Mouse (Mus musculus) CH12.LX (cell line): Measurements from ENCODE around the gene Btf3. TPM values are rescaled to one million over a fixed set of nuclear protein-coding genes. Genes with fewer than 3 reads are reported as not detected.
A peak's percentile ranks its signal among the peaks of the same experiment; 100 is the strongest.

Experiments
- DNase-seq: peaks from one replicate; pipeline ENCODE4 v3.0.0-alpha.2; 2013; ENCODE audit errors: extremely low read depth
- H3K27ac ChIP-seq: 2 replicates; pipeline ENCODE4 v1.5.1; 2012; ENCODE audit warnings: low read depth, mild to moderate bottlenecking, control low read depth, moderate library complexity; ENCODE audit not compliant: insufficient read depth
- H3K27me3 ChIP-seq: replicated peaks from 2 replicates; pipeline ENCODE3; 2012; ENCODE audit warnings: inconsistent platforms
- H3K36me3 ChIP-seq, 2 experiments: replicated peaks in 1 of 2; 2 replicates each; pipeline versions ENCODE3 to v1.6.1; 2012; ENCODE audit warnings: inconsistent platforms in 1 of 2, low read length in 1 of 2, mild to moderate bottlenecking in 1 of 2, mixed read lengths in 1 of 2, moderate library complexity in 1 of 2; ENCODE audit not compliant: control insufficient read depth in 1 of 2, insufficient read depth in 1 of 2
- H3K4me1 ChIP-seq, 2 experiments: 2 replicates each; pipeline ENCODE4 v1.6.1; 2012; ENCODE audit warnings: inconsistent platforms in 1 of 2, moderate library complexity in 1 of 2; ENCODE audit not compliant: insufficient read depth in 2 of 2, control insufficient read depth in 1 of 2
- H3K4me2 ChIP-seq: 2 replicates; pipeline ENCODE4 v1.6.1; 2012; ENCODE audit warnings: low read depth, mild to moderate bottlenecking, control low read depth; ENCODE audit not compliant: poor library complexity, insufficient read depth, severe bottlenecking
- H3K4me3 ChIP-seq, 3 experiments: fragments of 150-350 bp in 1 of 3; sonication (generic) in 1 of 3; replicated peaks in 1 of 3; 2 replicates each; pipeline versions ENCODE3 to v1.5.1; 2011 to 2012; ENCODE audit warnings: low read depth in 2 of 3, low read length in 2 of 3, mild to moderate bottlenecking in 2 of 3, moderate library complexity in 2 of 3, control low read depth in 1 of 3, improper control_type of control experiment in 1 of 3, inconsistent platforms in 1 of 3, mixed read lengths in 1 of 3; ENCODE audit not compliant: poor library complexity in 1 of 3
- H3K79me2 ChIP-seq: replicated peaks from 2 replicates; pipeline ENCODE4 v1.6.1; 2012; ENCODE audit warnings: mild to moderate bottlenecking, moderate library complexity; ENCODE audit not compliant: control insufficient read depth, poor library complexity, insufficient read depth, severe bottlenecking; ENCODE audit errors: extremely low read depth
- H3K9ac ChIP-seq: 2 replicates; pipeline ENCODE4 v1.6.1; 2012; ENCODE audit warnings: low read depth, mild to moderate bottlenecking, control low read depth, moderate library complexity; ENCODE audit not compliant: insufficient read depth
- H3K9me3 ChIP-seq: replicated peaks from 2 replicates; pipeline ENCODE3; 2012; ENCODE audit warnings: low read length, inconsistent platforms, mixed read lengths
- BHLHE40 ChIP-seq: IDR thresholded peaks from 2 replicates; pipeline ENCODE4 v1.6.1; 2011; ENCODE audit warnings: mild to moderate bottlenecking, low read depth, low read length, improper control_type of control experiment
- CHD2 ChIP-seq: IDR thresholded peaks from 2 replicates; pipeline ENCODE4 v1.6.1; 2011; ENCODE audit warnings: low read length, improper control_type of control experiment
- CTCF ChIP-seq, 2 experiments: IDR thresholded peaks in 1 of 2; conservative IDR thresholded peaks in 1 of 2; 2 replicates each; pipeline ENCODE4 v1.5.1; 2011 to 2012; ENCODE audit warnings: low read depth in 2 of 2, low read length in 2 of 2, improper control_type of control experiment in 1 of 2, inconsistent platforms in 1 of 2, mild to moderate bottlenecking in 1 of 2, moderate library complexity in 1 of 2
- E2F4 ChIP-seq: IDR thresholded peaks from 2 replicates; pipeline ENCODE4 v1.6.1; 2011; ENCODE audit warnings: low read depth, low read length, improper control_type of control experiment; ENCODE audit not compliant: insufficient replicate concordance
- ELF1 ChIP-seq: IDR thresholded peaks from 2 replicates; pipeline ENCODE4 v1.6.1; 2014; ENCODE audit warnings: low read depth, mild to moderate bottlenecking, inconsistent platforms, low read length, improper control_type of control experiment
- ETS1 ChIP-seq: conservative IDR thresholded peaks from 2 replicates; pipeline ENCODE4 v1.6.1; 2012; ENCODE audit warnings: low read depth, mild to moderate bottlenecking, inconsistent platforms, low read length, improper control_type of control experiment, moderate library complexity
- GABPA ChIP-seq: IDR thresholded peaks from 2 replicates; pipeline ENCODE4 v1.6.1; 2012; ENCODE audit warnings: low read depth, low read length, improper control_type of control experiment, inconsistent platforms; ENCODE audit not compliant: insufficient replicate concordance
- HCFC1 ChIP-seq: IDR thresholded peaks from 2 replicates; pipeline ENCODE4 v1.6.1; 2012; ENCODE audit warnings: low read depth, mild to moderate bottlenecking, inconsistent platforms, low read length, improper control_type of control experiment
- JUN ChIP-seq: IDR thresholded peaks from 2 replicates; pipeline ENCODE4 v1.6.1; 2011; ENCODE audit warnings: low read depth, mild to moderate bottlenecking, low read length, improper control_type of control experiment, moderate library complexity; ENCODE audit not compliant: insufficient read depth
- KAT2A ChIP-seq: IDR thresholded peaks from 2 replicates; pipeline ENCODE4 v1.6.1; 2012; ENCODE audit warnings: low read length, improper control_type of control experiment, inconsistent platforms; ENCODE audit not compliant: insufficient replicate concordance
- MAFK ChIP-seq: IDR thresholded peaks from 2 replicates; pipeline ENCODE4 v1.6.1; 2011; ENCODE audit warnings: low read length, improper control_type of control experiment; ENCODE audit not compliant: insufficient replicate concordance
- MAX ChIP-seq: IDR thresholded peaks from 2 replicates; pipeline ENCODE4 v1.6.1; 2011; ENCODE audit warnings: low read length, improper control_type of control experiment
- MAZ ChIP-seq: IDR thresholded peaks from 2 replicates; pipeline ENCODE4 v1.6.1; 2012; ENCODE audit warnings: low read depth, mild to moderate bottlenecking, inconsistent platforms, low read length, improper control_type of control experiment, moderate library complexity
- MXI1 ChIP-seq: IDR thresholded peaks from 2 replicates; pipeline ENCODE4 v1.6.1; 2011; ENCODE audit warnings: mild to moderate bottlenecking, low read depth, low read length, improper control_type of control experiment
- MYC ChIP-seq: IDR thresholded peaks from 2 replicates; pipeline ENCODE4 v1.6.1; 2011; ENCODE audit warnings: low read depth, mild to moderate bottlenecking, improper control_type of control experiment, low read length
- NELFE ChIP-seq: IDR thresholded peaks from 2 replicates; pipeline ENCODE4 v1.6.1; 2011; ENCODE audit warnings: low read depth, low read length, improper control_type of control experiment
- NRF1 ChIP-seq: IDR thresholded peaks from 2 replicates; pipeline ENCODE4 v1.6.1; 2014; ENCODE audit warnings: low read depth, mild to moderate bottlenecking, inconsistent platforms, low read length, improper control_type of control experiment, moderate library complexity
- PAX5 ChIP-seq: IDR thresholded peaks from 2 replicates; pipeline ENCODE4 v1.6.1; 2012; ENCODE audit warnings: low read length, inconsistent platforms, mixed read lengths
- POLR2A ChIP-seq: IDR thresholded peaks from 2 replicates; pipeline ENCODE4 v1.6.1; 2011; ENCODE audit warnings: low read depth, mild to moderate bottlenecking, improper control_type of control experiment, low read length
- POLR2AphosphoS2 ChIP-seq: IDR thresholded peaks from 2 replicates; pipeline ENCODE4 v1.6.1; 2011; ENCODE audit warnings: low read depth, low read length, improper control_type of control experiment
- RCOR1 ChIP-seq: conservative IDR thresholded peaks from 2 replicates; pipeline ENCODE4 v1.6.1; 2012; ENCODE audit warnings: low read depth, mild to moderate bottlenecking, inconsistent platforms, low read length, improper control_type of control experiment
- SIN3A ChIP-seq: IDR thresholded peaks from 2 replicates; pipeline ENCODE4 v1.6.1; 2012; ENCODE audit warnings: low read length, improper control_type of control experiment, inconsistent platforms
- SMC3 ChIP-seq: IDR thresholded peaks from 2 replicates; pipeline ENCODE4 v1.6.1; 2011; ENCODE audit warnings: low read depth, low read length, improper control_type of control experiment
- TBP ChIP-seq: conservative IDR thresholded peaks from 2 replicates; pipeline ENCODE4 v1.6.1; 2011; ENCODE audit warnings: low read depth, low read length, improper control_type of control experiment
- TCF12 ChIP-seq: IDR thresholded peaks from 2 replicates; pipeline ENCODE4 v1.6.1; 2014; ENCODE audit warnings: low read depth, mild to moderate bottlenecking, inconsistent platforms, low read length, improper control_type of control experiment
- UBTF ChIP-seq: IDR thresholded peaks from 2 replicates; pipeline ENCODE4 v1.6.1; 2012; ENCODE audit warnings: low read depth, mild to moderate bottlenecking, inconsistent platforms, low read length, improper control_type of control experiment, moderate library complexity
- USF2 ChIP-seq: conservative IDR thresholded peaks from 2 replicates; pipeline ENCODE4 v1.6.1; 2011; ENCODE audit warnings: low read depth, low read length, improper control_type of control experiment
- ZC3H11A ChIP-seq: IDR thresholded peaks from 2 replicates; pipeline ENCODE4 v1.6.1; 2012; ENCODE audit warnings: low read depth, mild to moderate bottlenecking, inconsistent platforms, low read length, improper control_type of control experiment
- ZMIZ1 ChIP-seq: IDR thresholded peaks from 2 replicates; pipeline ENCODE4 v1.6.1; 2012; ENCODE audit warnings: low read depth, mild to moderate bottlenecking, inconsistent platforms, low read length, improper control_type of control experiment
- dilution Hi-C: fragments of 300-500 bp; cut with MboI; formaldehyde crosslinking; loops from 2 replicates; pipeline ENCODE4 v1.14.3; 2020; ENCODE audit warnings: low sequenced_read_pairs; ENCODE audit not compliant: extremely low pct_unique_long_range_greater_than_20kb, extremely low pct_ligation_motif_present
- in situ Hi-C: fragments of 300-500 bp; cut with MboI; formaldehyde crosslinking; loops from 3 replicates; pipeline ENCODE4 v1.14.3; 2019; ENCODE audit warnings: low sequenced_read_pairs, low pct_ligation_motif_present, low pct_unique_long_range_greater_than_20kb, mixed read lengths
- polyA plus RNA-seq: library from polyadenylated mRNA; unstranded; fragments of >175 nt; gene quantifications from 2 replicates; pipeline ENCODE4 v1.2.1, GENCODE M21; 2012; ENCODE audit warnings: low read depth; ENCODE audit not compliant: insufficient read length
- total RNA-seq, 2 experiments: library from RNA; depleted of rRNA; stranded (reverse); fragments of 300-350 nt in 1 of 2; fragments of >200 nt in 1 of 2; gene quantifications; 2 replicates each; pipeline ENCODE4 v1.2.3; 2012 to 2014

Gene Btf3
- total RNA-seq (2012; rRNA removed) = 1,038 and 1,073 TPM in 2 replicates
- 1,568 and 1,693 TPM in 2 replicates for total RNA-seq (2014; rRNA removed)
- 1,281 and 1,367 TPM in 2 replicates for polyA plus RNA-seq

- Histone ChIP-seq H3K4me1 (peaks cover 3 to 23% of the 10 kb centered on the region in 2 experiments; a peak in 3 of 4 replicates), H3K27me3 (no peaks in the 10 kb centered on the region), H3K79me2 (peaks cover 50% of the 10 kb centered on the region), H3K27ac (peak within 1 kb of the TSS; percentile 61), H3K4me2 (peak within 1 kb of the TSS; percentile 99), H3K9ac (peak within 1 kb of the TSS; percentile 100), H3K36me3 (peaks cover 23 to 40% of the 10 kb centered on the region in 2 experiments), H3K4me3 (peak within 1 kb of the TSS; percentile 74 to 99 (median 94)), H3K9me3 (no peaks in the 10 kb centered on the region)
- peak; percentile 93 for DNase-seq
- TF ChIP-seq HCFC1 = peak; percentile 81
- no peak for TF ChIP-seq ETS1
- TF ChIP-seq TBP = peak; percentile 52; the same call in 1 of the 2 replicates
- TF ChIP-seq MAZ = no peak
- peak; percentile 93 for TF ChIP-seq POLR2A
- TF ChIP-seq BHLHE40 = no peak
- no peak for TF ChIP-seq RCOR1
- peak; percentile 64; the same call in 1 of the 2 replicates for TF ChIP-seq MYC
- no peak for TF ChIP-seq PAX5
- TF ChIP-seq E2F4 = no peak
- 0 out of 2 replicates have a peak, but pooled peaks have one; percentile 57 for TF ChIP-seq KAT2A
- TF ChIP-seq ELF1 = peak; percentile 94
- TF ChIP-seq MXI1 = peak; percentile 82
- TF ChIP-seq MAFK = no peak
- no peak for TF ChIP-seq ZC3H11A
- peak; percentile 93 for TF ChIP-seq TCF12
- 0 out of 2 replicates have a peak, but pooled peaks have one; percentile 7 for TF ChIP-seq CHD2
- TF ChIP-seq POLR2AphosphoS2 = no peak; the same call in 1 of the 2 replicates
- peak; percentile 92 for TF ChIP-seq NELFE
- peak; percentile 46; the same call in 1 of the 2 replicates for TF ChIP-seq ZMIZ1
- TF ChIP-seq SIN3A = peak; percentile 58; the same call in 1 of the 2 replicates
- no peak; the same call in 1 of the 2 replicates for TF ChIP-seq GABPA
- no peak for TF ChIP-seq SMC3
- TF ChIP-seq JUN = no peak
- peak; percentile 71; the same call in 1 of the 2 replicates for TF ChIP-seq MAX
- peak; percentile 90 for TF ChIP-seq NRF1
- no peak for TF ChIP-seq USF2
- TF ChIP-seq UBTF = peak; percentile 75; the same call in 1 of the 2 replicates
- TF ChIP-seq CTCF (conservative IDR thresholded peaks at IDR 0.05 in 1 of 2, IDR thresholded peaks at IDR 0.05 in 1 of 2; ENCODE audit: low read depth in 2 of 2, low read length in 2 of 2) = no peak
- in situ Hi-C loops = no loop called here
- dilution Hi-C loops = no loop called here
These were observed at the start of gene Btf3 for GRCm38 (mm10) chr13:98316480-98317245. Gene Btf3 (minus strand): TSS chr13:98317006.
